Mouse (Mus musculus) B cell, adult 2 months (primary cell): ENCODE measurements around the gene Abcc10.

ENCODE experiments used
- DNase-seq, 2 experiments: peaks; one replicate each; pipeline ENCODE4 v3.0.0; 2022

Gene Abcc10

GRCm38 (mm10) chr17:46255147-46255546, 73.0 kb downstream of the Abcc10 start:
- peak in 1 of 2 experiments; percentile 23 for DNase-seq

GRCm38 (mm10) chr17:46254106-46254505, 74.0 kb downstream of the Abcc10 start:
- peak; percentile 29 to 41 for DNase-seq

- peak; percentile 94 to 96 for DNase-seq
Measured at GRCm38 (mm10) chr17:46253452-46254084, 74.6 kb downstream of the Abcc10 start, which contains the start of gene Lrrc73. Lrrc73 (plus strand) TSS chr17:46253531.
